Mouse (Mus musculus): ENCODE measurements around the gene Igf2bp1. TPM values are rescaled to one million over a fixed set of nuclear protein-coding genes. Genes with fewer than 3 reads are reported as not detected.

Igf2bp1 gene
- under 1 TPM in 1 of 2 experiments, not detected in 1; 0.45 TPM for polyA plus RNA-seq (2017; shearing (Covaris generic))

DNA sequence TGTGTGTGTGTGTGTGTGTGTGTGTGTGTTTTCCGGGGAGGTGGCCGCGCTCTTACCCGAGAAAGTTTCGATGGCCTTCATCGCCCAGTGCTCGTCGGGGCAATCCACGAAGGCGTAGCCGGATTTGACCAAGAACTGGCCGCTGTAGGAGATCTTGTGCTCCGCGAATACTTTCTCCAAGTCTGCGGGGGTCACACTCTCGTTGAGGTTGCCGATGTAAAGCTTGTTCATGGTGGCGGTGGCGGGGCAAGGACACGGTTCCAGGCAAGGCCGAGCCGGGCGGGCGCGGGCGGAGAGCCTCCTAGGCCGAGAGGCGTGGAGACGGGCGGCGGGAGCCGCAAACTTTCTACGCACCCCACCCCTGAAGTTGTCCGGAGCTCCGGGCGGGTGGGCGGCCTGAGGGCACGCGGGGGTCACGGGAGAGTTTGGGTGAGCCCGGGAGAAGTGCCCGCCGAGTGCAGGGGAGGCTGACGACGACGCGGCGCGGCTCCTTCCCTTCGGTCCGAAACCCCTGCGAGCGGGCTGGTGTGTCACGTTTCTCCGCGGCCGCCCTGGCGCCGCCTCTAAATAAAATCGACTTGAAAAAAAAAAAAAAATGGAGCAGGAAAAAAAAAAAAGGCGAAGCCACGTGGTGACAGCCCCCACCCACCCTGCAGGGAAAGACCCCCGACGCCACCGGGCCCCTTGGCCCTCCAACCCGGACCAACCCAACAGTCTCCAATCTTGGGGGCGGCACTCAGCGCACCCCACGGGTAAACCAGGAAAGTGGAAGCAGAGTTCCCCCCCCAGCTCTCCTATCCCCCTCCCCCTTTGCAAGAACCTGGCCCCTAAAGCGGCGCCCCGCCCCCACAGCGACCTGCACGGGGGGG, at the start of gene Igf2bp1:
Gene Igf2bp1, minus strand, starts transcription at position 538 of the 869 bp plus-strand sequence.

DNA sequence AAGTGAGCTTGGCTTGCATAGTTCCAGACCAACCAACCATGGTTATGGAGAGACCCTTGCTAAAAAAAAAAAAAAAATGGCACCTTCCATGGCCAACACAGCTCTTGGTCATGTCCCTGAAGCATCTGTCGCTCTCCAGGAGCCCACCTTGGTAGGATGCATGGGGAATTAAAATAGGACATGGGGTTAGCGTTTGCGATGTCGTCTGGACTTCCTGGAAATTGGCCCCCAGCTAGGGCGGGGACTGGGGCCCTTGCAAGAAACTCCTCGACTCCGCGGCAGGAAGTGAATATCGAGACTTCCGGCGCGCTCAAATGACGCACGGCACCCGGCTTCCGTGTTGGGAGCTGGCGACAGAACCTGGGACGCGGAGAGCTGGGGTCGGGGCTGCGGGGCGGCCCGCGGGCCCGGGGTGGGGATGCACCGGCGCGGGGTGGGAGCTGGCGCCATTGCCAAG, 28.9 kb upstream of the Igf2bp1 start, which contains the start of gene Snf8:
Gene Snf8, plus strand, starts transcription at position 290 of the 457 bp plus-strand sequence.

DNA sequence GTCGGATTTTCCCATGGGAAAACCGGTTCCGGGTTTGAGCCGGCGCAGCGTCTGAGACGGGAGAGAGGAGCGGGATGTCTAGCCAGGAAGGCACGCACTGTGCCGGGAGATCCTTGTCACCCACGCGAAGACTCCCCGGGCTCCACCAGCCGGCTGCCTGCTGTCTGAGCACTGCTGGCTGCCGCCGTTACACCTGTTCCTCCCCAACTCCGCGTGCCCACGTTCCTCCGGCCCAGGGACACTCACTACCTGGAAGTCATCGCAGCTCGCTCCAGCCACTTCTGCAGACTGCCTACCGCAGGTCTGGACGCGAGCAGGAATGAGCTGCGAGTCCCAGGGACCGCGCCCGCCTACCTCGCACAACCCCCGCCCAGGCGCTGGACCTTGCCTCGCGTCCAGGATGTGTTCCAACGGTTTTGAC, 91.2 kb downstream of the Igf2bp1 start, which contains the start of gene B4galnt2:
Gene B4galnt2, minus strand, starts transcription at position 321 of the 421 bp plus-strand sequence.

Other genes with a start within 250 kb of the Igf2bp1 start
- not detected for gene Phospho1, start 181.4 kb downstream of the Igf2bp1 start, polyA plus RNA-seq (2017; shearing (Covaris generic))
- 10 to 100 TPM; 42.0 to 50.9 TPM for gene Gngt2, start 168.7 kb downstream of the Igf2bp1 start, polyA plus RNA-seq (2017; shearing (Covaris generic))
- 10 to 100 TPM; 52.5 to 78.8 TPM for gene Abi3, start 163.5 kb downstream of the Igf2bp1 start, polyA plus RNA-seq (2017; shearing (Covaris generic))
- gene B4galnt2, start 91.0 kb downstream of the Igf2bp1 start, polyA plus RNA-seq (2017; shearing (Covaris generic)): under 1 TPM in 1 of 2 experiments, not detected in 1; 0.23 TPM
- not detected for gene Gip, start 18.6 kb upstream of the Igf2bp1 start, polyA plus RNA-seq (2017; shearing (Covaris generic))
- gene Snf8, start 28.9 kb upstream of the Igf2bp1 start, polyA plus RNA-seq (2017; shearing (Covaris generic)): 100 to 1,000 TPM in 1 of 2 experiments, 10 to 100 TPM in 1; 98.0 to 107 TPM
- gene Ube2z, start 59.4 kb upstream of the Igf2bp1 start, polyA plus RNA-seq (2017; shearing (Covaris generic)): 10 to 100 TPM; 38.1 to 46.2 TPM
- gene Atp5g1, start 69.7 kb upstream of the Igf2bp1 start, polyA plus RNA-seq (2017; shearing (Covaris generic)): 100 to 1,000 TPM; 337 to 446 TPM
- under 1 TPM in 1 of 2 experiments, not detected in 1; 0.22 TPM for gene Calcoco2, start 106.0 kb upstream of the Igf2bp1 start, polyA plus RNA-seq (2017; shearing (Covaris generic))
- gene Ttll6, start 127.8 kb upstream of the Igf2bp1 start, polyA plus RNA-seq (2017; shearing (Covaris generic)): under 1 TPM in 1 of 2 experiments, not detected in 1; 0.05 TPM
- gene Hoxb13, start 188.4 kb upstream of the Igf2bp1 start, polyA plus RNA-seq (2017; shearing (Covaris generic)): under 1 TPM in 1 of 2 experiments, not detected in 1; 0.14 TPM